ENCODE assay signal across 8 mouse cellular contexts in the genomic region with DNA sequence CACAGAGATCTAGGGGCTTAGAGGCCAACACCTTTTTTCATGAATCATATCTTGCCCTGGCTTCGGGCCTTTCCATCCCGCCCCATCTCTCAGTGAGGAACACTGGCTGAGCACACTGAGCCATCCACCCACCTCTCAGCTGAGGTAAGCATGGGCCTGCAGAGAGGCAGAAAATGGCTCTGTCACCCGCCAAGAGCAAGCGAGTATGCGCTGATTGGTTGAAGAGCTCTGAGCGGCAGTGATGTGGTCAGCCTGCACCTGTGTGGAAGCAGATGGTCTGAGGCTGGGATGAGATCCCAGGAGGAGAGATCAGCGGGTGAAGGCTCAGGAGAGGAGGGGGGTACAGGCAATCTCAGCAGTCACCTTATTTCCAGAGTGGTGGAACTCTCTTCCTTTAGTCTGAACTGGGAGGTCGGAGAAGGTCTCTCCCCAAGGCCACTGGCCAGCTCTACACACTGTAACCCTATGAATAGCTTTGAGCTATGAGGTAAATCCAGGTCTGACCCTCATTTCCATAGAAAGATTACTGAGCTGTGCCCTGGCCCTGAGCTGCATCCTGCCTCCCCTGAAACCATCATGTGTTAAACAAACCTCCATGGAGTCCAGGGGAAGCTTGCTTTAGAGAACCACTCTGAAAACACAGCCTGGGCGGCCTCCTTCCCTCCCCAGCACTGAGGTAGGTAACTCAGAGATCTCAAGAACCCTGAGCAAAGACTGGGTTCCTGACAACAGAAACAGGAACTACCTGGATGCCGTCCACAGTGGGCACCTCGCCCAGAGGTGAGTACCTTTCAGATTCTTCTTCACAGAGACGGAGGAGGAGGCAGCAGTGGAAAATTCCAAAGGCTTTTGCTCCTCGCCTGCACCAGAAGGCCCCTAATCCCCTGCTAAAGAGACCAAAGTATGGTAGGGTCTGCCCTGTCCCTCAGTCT. TPM values are rescaled to one million over a fixed set of nuclear protein-coding genes. Genes with fewer than 3 reads are reported as not detected.
DNase-seq lines count a peak whose midpoint lies in the region; ATAC-seq and TF ChIP-seq lines count a peak whose summit lies in the region.

No protein-coding gene starts in this region.

- WGBS in forebrain, embryonic 15.5 days, result 49% methylated on average over 13 of the region's 13 CpGs
- WGBS in lung, postnatal 0 days, result 59% methylated on average over 13 of the region's 13 CpGs

- no peak for TF ChIP-seq EP300 in lung, postnatal 0 days (IDR thresholded peaks at IDR 0.05)

- H3K4me2 ChIP-seq in forebrain, embryonic 15.5 days (replicated peaks), result no peak overlapping the region
- no peak overlapping the region for H3K4me2 ChIP-seq in lung, postnatal 0 days (replicated peaks; ENCODE audit: low read depth, low read length)

- H3K36me3 ChIP-seq in forebrain, embryonic 15.5 days, result no peaks in the 10 kb centered on the region
- no peaks in the 10 kb centered on the region for H3K36me3 ChIP-seq in lung, postnatal 0 days (ENCODE audit: insufficient read depth, low read length)

- H3K27ac ChIP-seq in forebrain, embryonic 15.5 days (replicated peaks), result peak overlapping the region; percentile 88
- peak overlapping the region; percentile 80 for H3K27ac ChIP-seq in lung, postnatal 0 days (ENCODE audit: low read length)

- no peak overlapping the region for H3K4me3 ChIP-seq in forebrain, embryonic 15.5 days
- H3K4me3 ChIP-seq in lung, postnatal 0 days (ENCODE audit: low read depth, low read length), result no peak overlapping the region

- H3K9me3 ChIP-seq in forebrain, embryonic 15.5 days, result no peaks in the 10 kb centered on the region
- H3K9me3 ChIP-seq in lung, postnatal 0 days (ENCODE audit: low read length), result no peaks in the 10 kb centered on the region

- no peak for ATAC-seq in forebrain, embryonic 15.5 days (replicated peaks)
- ATAC-seq in lung, postnatal 0 days, result peak; percentile 47
- no peak for ATAC-seq in megakaryocyte, adult 5-6 weeks (ENCODE audit: poor library complexity, severe bottlenecking)

- peaks cover 81% of the 10 kb centered on the region for H3K4me1 ChIP-seq in forebrain, embryonic 15.5 days
- peaks cover 52% of the 10 kb centered on the region for H3K4me1 ChIP-seq in lung, postnatal 0 days (ENCODE audit: insufficient read depth, low read depth, low read length)

- no peak overlapping the region for H3K9ac ChIP-seq in forebrain, embryonic 15.5 days (replicated peaks)
- no peak overlapping the region for H3K9ac ChIP-seq in lung, postnatal 0 days (replicated peaks; ENCODE audit: low read depth)

- TF ChIP-seq CTCF in lung, postnatal 0 days (IDR thresholded peaks at IDR 0.05), result no peak

- intact Hi-C loops in gastrocnemius, postnatal 36 days (cut with DNase I), result loop anchor here (5.0 kb wide), 1 partner anchor 35 kb away; no protein-coding TSS in a partner anchor

- no peaks in the 10 kb centered on the region for H3K27me3 ChIP-seq in forebrain, embryonic 15.5 days
- no peaks in the 10 kb centered on the region for H3K27me3 ChIP-seq in lung, postnatal 0 days (replicated peaks; ENCODE audit: insufficient read depth, low read length)

- DNase-seq in gastrocnemius, postnatal 36 days, result peak; percentile 58
- DNase-seq in gastrocnemius, adult 18-20 months (ENCODE audit: low spot score), result no peak
- peak; percentile 87 for DNase-seq in cerebellum, adult 11 months
- peak; percentile 73 for DNase-seq in kidney, adult 9 months
- peak; percentile 77 for DNase-seq in lung, postnatal 0 days (ENCODE audit: low spot score)
- DNase-seq in embryo, embryonic 11 days, result no peak

RNA-seq across cellular contexts. Expression of gene Fam53b, which starts 6.5 kb away (rescaled TPM):
- 10 to 100 TPM; 15.0 to 16.1 TPM for total RNA-seq in gastrocnemius, postnatal 36 days (2021)
- 10 to 100 TPM; 25.7 to 30.2 TPM for total RNA-seq in gastrocnemius, adult 18-20 months (2021)
- polyA plus RNA-seq in forebrain, embryonic 15.5 days (2015; fragmentation: Nextera tagmentation; extraction: Ambion mirVana), result 27.8 and 34.8 TPM in 2 replicates
- 27.2 and 31.2 TPM in 2 replicates for polyA plus RNA-seq in lung, postnatal 0 days (2015; fragmentation: Nextera tagmentation; extraction: Ambion mirVana)
- 21.7 and 26.3 TPM in 2 replicates for total RNA-seq in megakaryocyte, adult 5-6 weeks (2015)
- 11.3 and 18.9 TPM in 2 replicates for total RNA-seq in megakaryocyte, adult 5-6 weeks (2017)

RNA-seq across cellular contexts. Expression of gene Eef1akmt2, which starts 45.3 kb away (rescaled TPM):
- total RNA-seq in gastrocnemius, postnatal 36 days (2021), result 1 to 10 TPM; 5.0 to 6.8 TPM
- total RNA-seq in gastrocnemius, adult 18-20 months (2021), result 1 to 10 TPM; 5.8 to 7.6 TPM
- 102 and 108 TPM in 2 replicates for polyA plus RNA-seq in forebrain, embryonic 15.5 days (2015; fragmentation: Nextera tagmentation; extraction: Ambion mirVana)
- 34.5 and 37.2 TPM in 2 replicates for polyA plus RNA-seq in lung, postnatal 0 days (2015; fragmentation: Nextera tagmentation; extraction: Ambion mirVana)
- total RNA-seq in megakaryocyte, adult 5-6 weeks (2015), result 24.7 and 31.9 TPM in 2 replicates
- total RNA-seq in megakaryocyte, adult 5-6 weeks (2017), result 34.9 and 35.8 TPM in 2 replicates

RNA-seq across cellular contexts. Expression of gene Abraxas2, which starts 51.8 kb away (rescaled TPM):
- total RNA-seq in gastrocnemius, postnatal 36 days (2021), result 10 to 100 TPM; 20.5 to 21.3 TPM
- total RNA-seq in gastrocnemius, adult 18-20 months (2021), result 10 to 100 TPM; 25.4 to 25.9 TPM
- polyA plus RNA-seq in forebrain, embryonic 15.5 days (2015; fragmentation: Nextera tagmentation; extraction: Ambion mirVana), result 40.0 and 42.6 TPM in 2 replicates
- 26.7 and 27.1 TPM in 2 replicates for polyA plus RNA-seq in lung, postnatal 0 days (2015; fragmentation: Nextera tagmentation; extraction: Ambion mirVana)
- 49.4 and 51.6 TPM in 2 replicates for total RNA-seq in megakaryocyte, adult 5-6 weeks (2015)
- 47.6 and 48.0 TPM in 2 replicates for total RNA-seq in megakaryocyte, adult 5-6 weeks (2017)

Comparison
In these comparisons a context has a peak if more than half of its experiments do, and no peak if none do; other contexts are left out.
1. DNase-seq: peak in gastrocnemius, postnatal 36 days (2 of 2), cerebellum, adult 11 months (single experiment), kidney, adult 9 months (single experiment) and lung, postnatal 0 days (single experiment); none in gastrocnemius, adult 18-20 months (single experiment) and embryo, embryonic 11 days (single experiment).